Mouse (Mus musculus): Measurements from ENCODE around the gene Klc1.

- no peak for TF ChIP-seq CTCF (IDR thresholded peaks at IDR 0.05; ENCODE audit: low read depth, low read length)
- no peak for TF ChIP-seq POLR2A (IDR thresholded peaks at IDR 0.05; ENCODE audit: borderline replicate concordance, low read depth, low read length)
These were observed 46.2 kb upstream of the Klc1 start for GRCm38 (mm10) chr12:111712476-111712875.

All from bone marrow macrophage, adult 2 months (primary cell).